Mouse (Mus musculus) bone marrow macrophage, adult 2 months (primary cell): ENCODE results near the gene Hdac1.

Experiments
- CTCF ChIP-seq: IDR thresholded peaks from 2 replicates; pipeline ENCODE4 v1.5.1; 2012; ENCODE audit warnings: low read depth, mild to moderate bottlenecking, low read length, moderate library complexity
- POLR2A ChIP-seq: IDR thresholded peaks from 2 replicates; pipeline ENCODE4 v1.6.1; 2012; ENCODE audit warnings: mild to moderate bottlenecking, low read depth, low read length, borderline replicate concordance

GRCm38 (mm10) chr4:129479863-129480262 lies 62.6 kb downstream of the Hdac1 start:
- no peak for TF ChIP-seq POLR2A
- no peak for TF ChIP-seq CTCF
